Mouse (Mus musculus) megakaryocyte, embryonic 14.5 days (primary cell): ENCODE measurements around the gene Mknk2.

Experiments
- FLI1 ChIP-seq: IDR thresholded peaks from 2 replicates; pipeline ENCODE4 v1.6.1; 2012; ENCODE audit warnings: low read length, inconsistent platforms, mixed read lengths
- GATA1 ChIP-seq: IDR thresholded peaks from 3 replicates; pipeline ENCODE4 v1.6.1; 2012; ENCODE audit warnings: mixed read lengths, low read length, inconsistent platforms, borderline replicate concordance

- TF ChIP-seq GATA1 (no peak), FLI1 (no peak)
These were observed 2.3 kb downstream of the Mknk2 start for GRCm38 (mm10) chr10:80675405-80676197.
